Mouse (Mus musculus): ENCODE data around the gene U2af1l4. TPM values are rescaled to one million over a fixed set of nuclear protein-coding genes. Genes with fewer than 3 reads are reported as not detected.

The U2af1l4 gene
- polyA plus RNA-seq, 1 experiment, result 90.9 TPM

- no peak for TF ChIP-seq CTCF (IDR thresholded peaks at IDR 0.05; ENCODE audit: extremely low read depth, insufficient read depth, low read length)
- no peak for TF ChIP-seq POLR2A (IDR thresholded peaks at IDR 0.05; ENCODE audit: extremely low read depth, insufficient read depth, low read length)
- H3K27ac ChIP-seq (ENCODE audit: insufficient read depth, low read length), result peak overlapping the region; percentile 85
- H3K4me3 ChIP-seq (ENCODE audit: insufficient read depth, low read length), result peak overlapping the region; percentile 71
- H3K4me1 ChIP-seq (ENCODE audit: control insufficient read depth, insufficient read depth, low read length), result no peaks in the 10 kb centered on the region
These were observed 11.5 kb upstream of the U2af1l4 start for GRCm38 (mm10) chr7:30551445-30552101.

- Histone ChIP-seq H3K4me1 (ENCODE audit: control insufficient read depth, insufficient read depth, low read length) (no peaks in the 10 kb centered on the region), H3K4me3 (ENCODE audit: insufficient read depth, low read length) (peak within 1 kb of the TSS; percentile 71), H3K27ac (ENCODE audit: insufficient read depth, low read length) (peak within 1 kb of the TSS; percentile 85)
- TF ChIP-seq POLR2A (IDR thresholded peaks at IDR 0.05; ENCODE audit: extremely low read depth, insufficient read depth, low read length) (peak; percentile 95), CTCF (IDR thresholded peaks at IDR 0.05; ENCODE audit: extremely low read depth, insufficient read depth, low read length) (no peak)
These were observed 10.7 kb upstream of the U2af1l4 start, which contains the start of the genes Hspb6 and Proser3 for GRCm38 (mm10) chr7:30552102-30553020. TSS of gene Hspb6 (plus strand) at chr7:30552178. TSS of gene Proser3 (minus strand) at chr7:30552299.

- Histone ChIP-seq H3K4me3 (ENCODE audit: insufficient read depth, low read length) (peak overlapping the region; percentile 71; the same call in 1 of the 2 replicates), H3K27ac (ENCODE audit: insufficient read depth, low read length) (peak overlapping the region; percentile 52; the same call in 1 of the 2 replicates), H3K4me1 (ENCODE audit: control insufficient read depth, insufficient read depth, low read length) (no peaks in the 10 kb centered on the region)
- TF ChIP-seq CTCF (IDR thresholded peaks at IDR 0.05; ENCODE audit: extremely low read depth, insufficient read depth, low read length) (no peak), POLR2A (IDR thresholded peaks at IDR 0.05; ENCODE audit: extremely low read depth, insufficient read depth, low read length) (no peak)
These were observed 10.0 kb upstream of the U2af1l4 start for GRCm38 (mm10) chr7:30553021-30553589.

GRCm38 (mm10) chr7:30553810-30554584 is 9.1 kb upstream of the U2af1l4 start:
- H3K4me1 ChIP-seq (ENCODE audit: control insufficient read depth, insufficient read depth, low read length), result no peaks in the 10 kb centered on the region
- no peak overlapping the region for H3K4me3 ChIP-seq (ENCODE audit: insufficient read depth, low read length)
- no peak overlapping the region for H3K27ac ChIP-seq (ENCODE audit: insufficient read depth, low read length)
- no peak; the same call in 1 of the 2 replicates for TF ChIP-seq POLR2A (IDR thresholded peaks at IDR 0.05; ENCODE audit: extremely low read depth, insufficient read depth, low read length)
- no peak for TF ChIP-seq CTCF (IDR thresholded peaks at IDR 0.05; ENCODE audit: extremely low read depth, insufficient read depth, low read length)

GRCm38 (mm10) chr7:30556894-30557536 is 6.1 kb upstream of the U2af1l4 start:
- Histone ChIP-seq H3K27ac (ENCODE audit: insufficient read depth, low read length) (no peak overlapping the region), H3K4me3 (ENCODE audit: insufficient read depth, low read length) (no peak overlapping the region), H3K4me1 (ENCODE audit: control insufficient read depth, insufficient read depth, low read length) (no peaks in the 10 kb centered on the region)
- no peak for TF ChIP-seq POLR2A (IDR thresholded peaks at IDR 0.05; ENCODE audit: extremely low read depth, insufficient read depth, low read length)
- TF ChIP-seq CTCF (IDR thresholded peaks at IDR 0.05; ENCODE audit: extremely low read depth, insufficient read depth, low read length), result peak; percentile 26; the same call in 1 of the 2 replicates

- 0 out of 2 replicates have a peak overlapping the region, but pooled peaks have one; percentile 13 for H3K27ac ChIP-seq (ENCODE audit: insufficient read depth, low read length)
- TF ChIP-seq CTCF (IDR thresholded peaks at IDR 0.05; ENCODE audit: extremely low read depth, insufficient read depth, low read length), result no peak
- TF ChIP-seq POLR2A (IDR thresholded peaks at IDR 0.05; ENCODE audit: extremely low read depth, insufficient read depth, low read length), result 0 out of 2 replicates have a peak, but pooled peaks have one; percentile 14
- H3K4me1 ChIP-seq (ENCODE audit: control insufficient read depth, insufficient read depth, low read length), result no peaks in the 10 kb centered on the region
- H3K4me3 ChIP-seq (ENCODE audit: insufficient read depth, low read length), result peak overlapping the region; percentile 57; the same call in 1 of the 2 replicates
These were observed 5.1 kb upstream of the U2af1l4 start for GRCm38 (mm10) chr7:30557901-30558514.

- H3K4me3 ChIP-seq (ENCODE audit: insufficient read depth, low read length), result peak overlapping the region; percentile 57
These were observed 4.3 kb upstream of the U2af1l4 start for GRCm38 (mm10) chr7:30558656-30559442.

More at GRCm38 (mm10) chr7:30558656-30559442, 4.3 kb upstream of the U2af1l4 start:
- TF ChIP-seq CTCF (IDR thresholded peaks at IDR 0.05; ENCODE audit: extremely low read depth, insufficient read depth, low read length), result no peak
- TF ChIP-seq POLR2A (IDR thresholded peaks at IDR 0.05; ENCODE audit: extremely low read depth, insufficient read depth, low read length), result no peak
- Histone ChIP-seq H3K27ac (ENCODE audit: insufficient read depth, low read length) (peak overlapping the region; percentile 13; the same call in 1 of the 2 replicates), H3K4me1 (ENCODE audit: control insufficient read depth, insufficient read depth, low read length) (peaks cover 1% of the 10 kb centered on the region; the same call in 1 of the 2 replicates)

All from cortical plate, adult 2 months (tissue).